Mouse (Mus musculus): ENCODE results near the gene Neurod1. TPM values are rescaled to one million over a fixed set of nuclear protein-coding genes. Genes with fewer than 3 reads are reported as not detected.

Neurod1 gene
- 47.0 and 48.7 TPM in 2 replicates for polyA plus RNA-seq (2015; fragmentation: Nextera tagmentation; extraction: Ambion mirVana)

GRCm38 (mm10) chr2:79456575-79457349 is at the start of gene Neurod1, which contains the start of gene Cerkl:
Gene Neurod1, minus strand, starts transcription at chr2:79456751.
Gene Cerkl, minus strand, starts transcription at chr2:79456785.
- Histone ChIP-seq H3K4me3 (peak within 1 kb of the TSS; percentile 46), H3K9ac (peak within 1 kb of the TSS; percentile 39), H3K9me3 (no peaks in the 10 kb centered on the region), H3K27me3 (peaks cover 15% of the 10 kb centered on the region), H3K27ac (replicated peaks) (peak within 1 kb of the TSS; percentile 58), H3K4me1 (replicated peaks) (peaks cover 51% of the 10 kb centered on the region), H3K36me3 (no peaks in the 10 kb centered on the region), H3K4me2 (peak within 1 kb of the TSS; percentile 64)
- WGBS: 1% methylated on average over 42 of the region's 42 CpGs
- peak; percentile 91 for ATAC-seq (ENCODE audit: low FRiP score, low read depth)

- H3K27me3 ChIP-seq: no peaks in the 10 kb centered on the region
- no peaks in the 10 kb centered on the region for H3K4me1 ChIP-seq (replicated peaks)
- no peak overlapping the region for H3K27ac ChIP-seq (replicated peaks)
- H3K9me3 ChIP-seq: no peaks in the 10 kb centered on the region
- H3K36me3 ChIP-seq: no peaks in the 10 kb centered on the region
- H3K9ac ChIP-seq: no peak overlapping the region
- ATAC-seq (ENCODE audit: low FRiP score, low read depth): peak; percentile 91
- H3K4me2 ChIP-seq: no peak overlapping the region
- H3K4me3 ChIP-seq: no peak overlapping the region
- WGBS: 26% methylated on average over 10 of the region's 10 CpGs
Observed at GRCm38 (mm10) chr2:79498990-79499755, 42.6 kb upstream of the Neurod1 start.

- ATAC-seq (ENCODE audit: low FRiP score, low read depth): no peak
- H3K9me3 ChIP-seq: no peaks in the 10 kb centered on the region
- H3K27me3 ChIP-seq: no peaks in the 10 kb centered on the region
- no peak overlapping the region for H3K27ac ChIP-seq (replicated peaks)
- H3K4me3 ChIP-seq: no peak overlapping the region
- no peaks in the 10 kb centered on the region for H3K36me3 ChIP-seq
- H3K4me1 ChIP-seq (replicated peaks): no peaks in the 10 kb centered on the region
- no peak overlapping the region for H3K9ac ChIP-seq
- 62% methylated on average over 3 of the region's 3 CpGs for WGBS
- no peak overlapping the region for H3K4me2 ChIP-seq
Observed at GRCm38 (mm10) chr2:79485127-79485526, 28.6 kb upstream of the Neurod1 start.

GRCm38 (mm10) chr2:79482511-79482910 is 26.0 kb upstream of the Neurod1 start:
- H3K4me2 ChIP-seq: no peak overlapping the region
- no peak for ATAC-seq (ENCODE audit: low FRiP score, low read depth)

GRCm38 (mm10) chr2:79462411-79462810 is 5.9 kb upstream of the Neurod1 start:
- 87% methylated on average over 4 of the region's 4 CpGs for WGBS
- no peaks in the 10 kb centered on the region for H3K9me3 ChIP-seq
- no peak overlapping the region for H3K27ac ChIP-seq (replicated peaks)
- no peak for ATAC-seq (ENCODE audit: low FRiP score, low read depth)
- peaks cover 19% of the 10 kb centered on the region for H3K27me3 ChIP-seq
- H3K36me3 ChIP-seq: no peaks in the 10 kb centered on the region
- H3K4me1 ChIP-seq (replicated peaks): peaks cover 23% of the 10 kb centered on the region
- H3K4me2 ChIP-seq: no peak overlapping the region
- H3K4me3 ChIP-seq: no peak overlapping the region
- H3K9ac ChIP-seq: no peak overlapping the region

More at GRCm38 (mm10) chr2:79482511-79482910, 26.0 kb upstream of the Neurod1 start:
- 88% methylated on average over 2 of the region's 2 CpGs for WGBS
- Histone ChIP-seq H3K27me3 (no peaks in the 10 kb centered on the region), H3K36me3 (no peaks in the 10 kb centered on the region), H3K9ac (no peak overlapping the region), H3K4me3 (no peak overlapping the region), H3K27ac (replicated peaks) (no peak overlapping the region), H3K4me1 (replicated peaks) (no peaks in the 10 kb centered on the region), H3K9me3 (no peaks in the 10 kb centered on the region)

GRCm38 (mm10) chr2:79461861-79462260 is 5.3 kb upstream of the Neurod1 start:
- Histone ChIP-seq H3K9ac (no peak overlapping the region), H3K27me3 (peaks cover 24% of the 10 kb centered on the region), H3K9me3 (no peaks in the 10 kb centered on the region), H3K4me1 (replicated peaks) (peaks cover 27% of the 10 kb centered on the region), H3K4me2 (no peak overlapping the region), H3K27ac (replicated peaks) (no peak overlapping the region), H3K4me3 (no peak overlapping the region), H3K36me3 (no peaks in the 10 kb centered on the region)
- WGBS: 73% methylated on average over 2 of the region's 2 CpGs
- no peak for ATAC-seq (ENCODE audit: low FRiP score, low read depth)

- H3K4me2 ChIP-seq: no peak overlapping the region
- H3K4me3 ChIP-seq: no peak overlapping the region
- peaks cover 37% of the 10 kb centered on the region for H3K4me1 ChIP-seq (replicated peaks)
- no peaks in the 10 kb centered on the region for H3K36me3 ChIP-seq
- WGBS: 17% methylated on average over 2 of the region's 2 CpGs
- H3K27ac ChIP-seq (replicated peaks): no peak overlapping the region
- H3K9ac ChIP-seq: no peak overlapping the region
- H3K27me3 ChIP-seq: peaks cover 24% of the 10 kb centered on the region
- no peaks in the 10 kb centered on the region for H3K9me3 ChIP-seq
- no peak for ATAC-seq (ENCODE audit: low FRiP score, low read depth)
Observed at GRCm38 (mm10) chr2:79460586-79460985, 4.0 kb upstream of the Neurod1 start.

- Histone ChIP-seq H3K9ac (no peak overlapping the region), H3K4me1 (replicated peaks) (peaks cover 39% of the 10 kb centered on the region), H3K27ac (replicated peaks) (no peak overlapping the region), H3K9me3 (no peaks in the 10 kb centered on the region), H3K4me3 (peak overlapping the region; percentile 23), H3K36me3 (no peaks in the 10 kb centered on the region), H3K27me3 (peaks cover 24% of the 10 kb centered on the region), H3K4me2 (peak overlapping the region; percentile 48)
- no peak for ATAC-seq (ENCODE audit: low FRiP score, low read depth)
- 5% methylated on average over 14 of the region's 14 CpGs for WGBS
Observed at GRCm38 (mm10) chr2:79460107-79460506, 3.6 kb upstream of the Neurod1 start.

- Histone ChIP-seq H3K9ac (no peak overlapping the region), H3K4me2 (peak overlapping the region; percentile 48), H3K4me1 (replicated peaks) (peaks cover 43% of the 10 kb centered on the region), H3K27ac (replicated peaks) (0 out of 2 replicates have a peak overlapping the region, but pooled peaks have one; percentile 34), H3K27me3 (peaks cover 24% of the 10 kb centered on the region), H3K4me3 (peak overlapping the region; percentile 23), H3K9me3 (no peaks in the 10 kb centered on the region), H3K36me3 (no peaks in the 10 kb centered on the region)
- WGBS: 3% methylated on average over 44 of the region's 44 CpGs
- ATAC-seq (ENCODE audit: low FRiP score, low read depth): no peak; the same call in 1 of the 2 replicates
Observed at GRCm38 (mm10) chr2:79459061-79460045, 2.8 kb upstream of the Neurod1 start.

- Histone ChIP-seq H3K4me1 (replicated peaks) (peaks cover 51% of the 10 kb centered on the region), H3K27ac (replicated peaks) (no peak overlapping the region), H3K36me3 (no peaks in the 10 kb centered on the region), H3K9ac (no peak overlapping the region), H3K27me3 (peaks cover 19% of the 10 kb centered on the region), H3K4me2 (no peak overlapping the region), H3K9me3 (no peaks in the 10 kb centered on the region), H3K4me3 (no peak overlapping the region)
- no peak for ATAC-seq (ENCODE audit: low FRiP score, low read depth)
- 27% methylated on average over 3 of the region's 3 CpGs for WGBS
Observed at GRCm38 (mm10) chr2:79457932-79458331, 1.4 kb upstream of the Neurod1 start.

GRCm38 (mm10) chr2:79457434-79457833 is 883 bp upstream of the Neurod1 start:
- Histone ChIP-seq H3K4me2 (peak overlapping the region; percentile 64; the same call in 1 of the 2 replicates), H3K4me3 (no peak overlapping the region)

More at GRCm38 (mm10) chr2:79457434-79457833, 883 bp upstream of the Neurod1 start:
- 51% methylated on average over 3 of the region's 3 CpGs for WGBS
- H3K9me3 ChIP-seq: no peaks in the 10 kb centered on the region
- peaks cover 51% of the 10 kb centered on the region for H3K4me1 ChIP-seq (replicated peaks)
- H3K9ac ChIP-seq: no peak overlapping the region
- ATAC-seq (ENCODE audit: low FRiP score, low read depth): no peak
- no peak overlapping the region for H3K27ac ChIP-seq (replicated peaks)
- H3K27me3 ChIP-seq: peaks cover 18% of the 10 kb centered on the region
- no peaks in the 10 kb centered on the region for H3K36me3 ChIP-seq

Data from hindbrain, embryonic 15.5 days (tissue).